Mouse (Mus musculus) embryonic facial prominence, embryonic 12.5 days (tissue): ENCODE measurements around the gene Ptprm. TPM values are rescaled to one million over a fixed set of nuclear protein-coding genes. Genes with fewer than 3 reads are reported as not detected.

ENCODE experiments used
- ATAC-seq: fragments of 200-750 bp; cut with Nextera tagmentation; 2 replicates; pipeline ENCODE4 v1.8.0; 2017; ENCODE audit not compliant: insufficient number of reproducible peaks, insufficient read depth, low FRiP score, low TSS enrichment
- H3K27ac ChIP-seq: fragments of 300-500 bp; sonication (generic); 2 replicates; pipeline ENCODE4 v1.5.1; 2016; ENCODE audit warnings: mild to moderate bottlenecking
- H3K27me3 ChIP-seq: fragments of 300-500 bp; sonication (generic); 2 replicates; pipeline ENCODE4 v1.6.1; 2016; ENCODE audit warnings: mild to moderate bottlenecking, moderate library complexity
- H3K36me3 ChIP-seq: fragments of 300-500 bp; sonication (generic); 2 replicates; pipeline ENCODE4 v1.6.1; 2016; ENCODE audit warnings: mild to moderate bottlenecking
- H3K4me1 ChIP-seq: fragments of 300-500 bp; sonication (generic); 2 replicates; pipeline ENCODE4 v1.6.1; 2016
- H3K4me2 ChIP-seq: fragments of 300-500 bp; sonication (generic); replicated peaks from 2 replicates; pipeline ENCODE4 v1.6.1; 2016; ENCODE audit warnings: mild to moderate bottlenecking, moderate library complexity
- H3K4me3 ChIP-seq: fragments of 300-500 bp; sonication (generic); 2 replicates; pipeline ENCODE4 v1.5.1; 2016; ENCODE audit warnings: mild to moderate bottlenecking
- H3K9ac ChIP-seq: fragments of 300-500 bp; sonication (generic); 2 replicates; pipeline ENCODE4 v1.6.1; 2016; ENCODE audit warnings: mild to moderate bottlenecking, moderate library complexity
- H3K9me3 ChIP-seq: fragments of 300-500 bp; sonication (generic); 2 replicates; pipeline ENCODE4 v1.6.1; 2016; ENCODE audit warnings: mild to moderate bottlenecking, moderate library complexity
- WGBS: fragments of 180-500 bp; shearing (Covaris S2); methylation state at CpG from one replicate; pipeline ENCODE4 v1.1.7; 2016; 5-methylcytosine and 5-hydroxymethylcytosine counted together
- polyA plus RNA-seq: library from polyadenylated mRNA; unstranded; fragments of >200 nt; fragmentation: Nextera tagmentation; extraction: Ambion mirVana; gene quantifications from 2 replicates; pipeline ENCODE4 v1.2.1, GENCODE M21; 2016

The Ptprm gene
- polyA plus RNA-seq, 1 experiment from 2014 or later: 17.2 TPM

GRCm38 (mm10) chr17:66694326-66694725, 659.9 kb downstream of the Ptprm start:
- Histone ChIP-seq H3K4me2 (no peak overlapping the region), H3K9me3 (no peaks in the 10 kb centered on the region), H3K9ac (no peak overlapping the region), H3K4me3 (no peak overlapping the region), H3K4me1 (0 out of 2 replicates have a peak, but pooled peaks cover 17% of the 10 kb centered on the region), H3K36me3 (no peaks in the 10 kb centered on the region), H3K27ac (no peak overlapping the region), H3K27me3 (0 out of 2 replicates have a peak, but pooled peaks cover 3% of the 10 kb centered on the region)
- ATAC-seq: no peak
- WGBS: 65% methylated on average over 4 of the region's 4 CpGs

- no peak overlapping the region for H3K9ac ChIP-seq
- H3K4me1 ChIP-seq: 0 out of 2 replicates have a peak, but pooled peaks cover 17% of the 10 kb centered on the region
- H3K27me3 ChIP-seq: 0 out of 2 replicates have a peak, but pooled peaks cover 3% of the 10 kb centered on the region
- no peaks in the 10 kb centered on the region for H3K36me3 ChIP-seq
- H3K4me2 ChIP-seq: 0 out of 2 replicates have a peak overlapping the region, but pooled peaks have one; percentile 16
- H3K4me3 ChIP-seq: no peak overlapping the region
- no peak overlapping the region for H3K27ac ChIP-seq
- H3K9me3 ChIP-seq: no peaks in the 10 kb centered on the region
- 33% methylated on average over 21 of the region's 21 CpGs for WGBS
- ATAC-seq: 0 out of 2 replicates have a peak, but pooled peaks have one; percentile 28
Measured at GRCm38 (mm10) chr17:66693676-66694304, 660.5 kb downstream of the Ptprm start.

DNA sequence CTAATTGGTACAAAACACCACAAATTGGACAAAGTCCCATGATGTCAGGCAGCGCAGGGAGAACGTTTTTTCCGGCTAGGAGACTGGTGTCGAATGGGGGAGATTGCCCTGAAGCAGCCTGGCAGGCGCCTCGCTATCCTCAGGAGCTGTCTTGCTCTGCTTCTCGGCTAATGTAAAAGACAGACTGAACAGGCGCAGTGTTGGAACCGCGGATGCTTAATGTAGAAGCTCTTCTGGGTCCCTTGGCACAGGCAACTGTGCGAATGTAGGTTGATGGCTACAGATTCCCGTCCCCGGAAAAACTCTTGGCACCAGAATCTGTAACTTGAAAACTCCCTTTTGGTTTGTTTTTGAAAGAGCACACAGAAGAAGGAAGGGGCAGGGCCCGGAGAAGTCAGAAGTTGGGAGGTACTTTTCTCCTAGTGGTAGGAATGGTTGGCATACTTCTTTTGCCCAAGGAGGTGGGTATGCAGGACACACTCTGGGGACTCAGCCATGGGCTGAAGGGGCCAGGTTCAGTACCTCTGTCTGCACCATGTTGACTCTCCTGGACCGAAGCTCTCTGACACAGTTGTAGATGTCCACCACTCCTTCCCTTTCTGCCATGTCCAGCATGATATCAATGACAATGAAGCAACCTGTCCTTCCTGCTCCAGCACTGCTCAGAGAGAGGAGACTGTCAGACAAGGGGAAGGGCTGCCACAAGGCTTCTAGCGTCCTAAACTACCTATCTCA, 661.1 kb downstream of the Ptprm start:
- H3K36me3 ChIP-seq: no peaks in the 10 kb centered on the region
- 86% methylated on average over 16 of the region's 16 CpGs for WGBS
- ATAC-seq: no peak
- no peaks in the 10 kb centered on the region for H3K9me3 ChIP-seq
- H3K27ac ChIP-seq: no peak overlapping the region
- H3K4me2 ChIP-seq: 0 out of 2 replicates have a peak overlapping the region, but pooled peaks have one; percentile 16
- H3K4me1 ChIP-seq: 0 out of 2 replicates have a peak, but pooled peaks cover 17% of the 10 kb centered on the region
- 0 out of 2 replicates have a peak, but pooled peaks cover 3% of the 10 kb centered on the region for H3K27me3 ChIP-seq
- no peak overlapping the region for H3K9ac ChIP-seq
- H3K4me3 ChIP-seq: no peak overlapping the region

GRCm38 (mm10) chr17:66688179-66688578, 666.1 kb downstream of the Ptprm start:
- no peak overlapping the region for H3K4me3 ChIP-seq
- H3K9ac ChIP-seq: no peak overlapping the region
- no peaks in the 10 kb centered on the region; the same call in 1 of the 2 replicates for H3K4me1 ChIP-seq
- H3K4me2 ChIP-seq: no peak overlapping the region
- no peaks in the 10 kb centered on the region for H3K9me3 ChIP-seq
- H3K27ac ChIP-seq: no peak overlapping the region
- WGBS: 93% methylated on average over 9 of the region's 9 CpGs
- no peaks in the 10 kb centered on the region for H3K27me3 ChIP-seq
- no peak for ATAC-seq
- no peaks in the 10 kb centered on the region for H3K36me3 ChIP-seq

DNA sequence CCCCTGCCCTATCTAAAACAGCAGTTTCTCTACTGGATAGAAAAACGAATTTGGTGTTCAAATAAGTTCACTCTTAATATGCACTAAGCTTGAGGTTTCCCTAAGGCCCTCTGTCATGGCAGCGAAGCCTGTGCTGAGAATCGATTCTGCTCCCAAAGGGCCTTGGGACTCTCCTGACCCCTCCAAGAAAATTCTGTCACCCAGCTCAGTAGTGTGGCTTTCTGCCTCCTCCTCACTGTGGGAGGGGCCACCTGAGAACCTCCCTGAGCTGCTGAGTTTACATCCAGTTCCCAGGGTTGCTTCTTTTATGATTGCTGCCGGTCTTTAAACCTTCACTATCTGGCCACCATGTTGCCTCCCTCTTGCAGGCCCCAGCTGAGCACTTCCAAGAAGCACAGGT, 666.7 kb downstream of the Ptprm start:
- Histone ChIP-seq H3K4me2 (no peak overlapping the region), H3K9me3 (no peaks in the 10 kb centered on the region), H3K4me3 (no peak overlapping the region), H3K9ac (no peak overlapping the region), H3K4me1 (no peaks in the 10 kb centered on the region; the same call in 1 of the 2 replicates), H3K27me3 (no peaks in the 10 kb centered on the region), H3K36me3 (no peaks in the 10 kb centered on the region), H3K27ac (no peak overlapping the region)
- 80% methylated on average over 4 of the region's 4 CpGs for WGBS
- no peak for ATAC-seq

DNA sequence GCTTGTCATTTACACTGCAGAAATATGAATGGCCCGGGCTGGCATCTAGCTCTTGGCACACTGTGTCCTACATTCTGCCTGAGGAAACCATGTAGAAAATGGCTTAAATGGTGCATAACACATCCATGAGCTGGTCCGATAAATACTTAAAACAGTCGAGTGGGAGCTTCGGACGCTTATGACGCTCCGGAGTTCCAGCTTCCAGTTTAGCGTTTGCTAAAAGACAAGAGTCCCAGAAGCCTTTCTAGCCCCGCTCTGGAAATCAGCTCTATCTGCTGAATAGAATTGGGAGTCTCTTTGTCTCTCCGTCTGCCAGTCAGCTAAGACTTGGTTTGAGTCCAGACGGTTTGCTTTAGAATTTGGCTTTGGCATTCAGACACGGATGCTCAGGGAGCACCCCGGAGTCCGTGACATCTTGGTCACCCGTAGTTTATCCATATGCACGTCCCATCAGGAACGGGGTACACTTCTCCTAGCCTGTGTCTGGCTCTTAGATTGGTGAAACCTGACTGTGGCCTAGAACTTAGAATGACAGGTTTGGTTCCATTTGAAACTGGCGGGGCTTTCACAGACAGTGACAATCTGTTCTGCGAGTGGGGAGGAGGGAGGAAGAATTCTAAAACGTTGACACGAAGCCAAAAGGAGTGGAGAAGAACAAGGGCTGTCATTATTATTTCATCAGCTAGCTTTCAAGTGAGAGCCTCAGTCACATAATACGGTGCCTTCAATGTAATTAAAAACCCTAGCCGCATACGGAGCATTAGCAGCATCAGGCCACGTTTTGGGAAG, 667.4 kb downstream of the Ptprm start:
- H3K4me1 ChIP-seq: no peaks in the 10 kb centered on the region; the same call in 1 of the 2 replicates
- H3K4me3 ChIP-seq: no peak overlapping the region
- no peak overlapping the region for H3K9ac ChIP-seq
- no peaks in the 10 kb centered on the region for H3K36me3 ChIP-seq
- H3K27ac ChIP-seq: no peak overlapping the region
- no peak overlapping the region for H3K4me2 ChIP-seq
- H3K27me3 ChIP-seq: no peaks in the 10 kb centered on the region
- 83% methylated on average over 25 of the region's 25 CpGs for WGBS
- no peak for ATAC-seq
- H3K9me3 ChIP-seq: no peaks in the 10 kb centered on the region

DNA sequence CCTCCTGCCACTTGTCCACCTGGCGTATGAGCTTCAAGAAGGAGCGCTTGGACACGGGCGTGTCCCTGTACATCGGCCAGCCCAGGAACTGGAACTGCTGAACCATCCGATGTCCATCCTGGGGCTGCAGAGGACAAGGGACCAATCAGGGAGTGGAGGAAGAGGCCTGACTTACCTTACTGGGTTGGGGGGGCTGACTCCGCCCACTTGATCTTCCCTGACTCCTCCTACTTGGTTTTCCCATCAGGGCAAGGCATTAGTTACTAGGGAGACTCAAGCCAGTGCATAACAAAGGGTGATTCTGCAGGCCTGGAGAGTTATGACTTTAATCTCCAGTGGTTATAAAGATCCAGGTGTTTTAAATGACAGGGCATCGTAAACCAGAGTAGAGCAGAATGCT, 670.8 kb downstream of the Ptprm start:
- no peaks in the 10 kb centered on the region for H3K27me3 ChIP-seq
- no peak for ATAC-seq
- H3K27ac ChIP-seq: no peak overlapping the region
- H3K4me2 ChIP-seq: no peak overlapping the region
- no peaks in the 10 kb centered on the region for H3K9me3 ChIP-seq
- H3K36me3 ChIP-seq: no peaks in the 10 kb centered on the region
- H3K4me1 ChIP-seq: no peaks in the 10 kb centered on the region; the same call in 1 of the 2 replicates
- H3K4me3 ChIP-seq: no peak overlapping the region
- 77% methylated on average over 8 of the region's 8 CpGs for WGBS
- no peak overlapping the region for H3K9ac ChIP-seq

- Histone ChIP-seq H3K9me3 (no peaks in the 10 kb centered on the region), H3K9ac (no peak overlapping the region), H3K27ac (no peak overlapping the region), H3K36me3 (no peaks in the 10 kb centered on the region), H3K4me3 (no peak overlapping the region), H3K4me1 (no peaks in the 10 kb centered on the region; the same call in 1 of the 2 replicates), H3K4me2 (no peak overlapping the region), H3K27me3 (no peaks in the 10 kb centered on the region)
- WGBS: 17% methylated on average over 4 of the region's 4 CpGs
- no peak for ATAC-seq
Measured at GRCm38 (mm10) chr17:66680662-66681061, 673.6 kb downstream of the Ptprm start.

GRCm38 (mm10) chr17:66674667-66675066, 679.6 kb downstream of the Ptprm start:
- H3K9ac ChIP-seq: no peak overlapping the region
- H3K36me3 ChIP-seq: no peaks in the 10 kb centered on the region
- WGBS: 77% methylated on average over 2 of the region's 2 CpGs
- no peak for ATAC-seq
- H3K9me3 ChIP-seq: no peaks in the 10 kb centered on the region
- H3K27ac ChIP-seq: no peak overlapping the region
- H3K4me2 ChIP-seq: no peak overlapping the region
- H3K4me1 ChIP-seq: no peaks in the 10 kb centered on the region
- no peak overlapping the region for H3K4me3 ChIP-seq
- H3K27me3 ChIP-seq: no peaks in the 10 kb centered on the region

- H3K9me3 ChIP-seq: no peaks in the 10 kb centered on the region
- no peaks in the 10 kb centered on the region for H3K27me3 ChIP-seq
- H3K27ac ChIP-seq: no peak overlapping the region
- 80% methylated on average over 16 of the region's 16 CpGs for WGBS
- H3K4me2 ChIP-seq: no peak overlapping the region
- ATAC-seq: no peak; the same call in 1 of the 2 replicates
- H3K4me1 ChIP-seq: no peaks in the 10 kb centered on the region
- H3K9ac ChIP-seq: no peak overlapping the region
- no peaks in the 10 kb centered on the region for H3K36me3 ChIP-seq
- no peak overlapping the region for H3K4me3 ChIP-seq
Measured at GRCm38 (mm10) chr17:66671715-66672230, 682.5 kb downstream of the Ptprm start.

GRCm38 (mm10) chr17:66671287-66671686, 683.0 kb downstream of the Ptprm start:
- no peak overlapping the region for H3K27ac ChIP-seq
- WGBS: 56% methylated on average over 8 of the region's 8 CpGs
- ATAC-seq: no peak
- H3K4me1 ChIP-seq: no peaks in the 10 kb centered on the region
- H3K27me3 ChIP-seq: no peaks in the 10 kb centered on the region
- no peaks in the 10 kb centered on the region for H3K9me3 ChIP-seq
- no peak overlapping the region for H3K4me2 ChIP-seq
- H3K4me3 ChIP-seq: no peak overlapping the region
- no peak overlapping the region for H3K9ac ChIP-seq
- H3K36me3 ChIP-seq: no peaks in the 10 kb centered on the region
